Comparison of ENCODE assay signal across 8 mouse cellular contexts in the genomic region with DNA sequence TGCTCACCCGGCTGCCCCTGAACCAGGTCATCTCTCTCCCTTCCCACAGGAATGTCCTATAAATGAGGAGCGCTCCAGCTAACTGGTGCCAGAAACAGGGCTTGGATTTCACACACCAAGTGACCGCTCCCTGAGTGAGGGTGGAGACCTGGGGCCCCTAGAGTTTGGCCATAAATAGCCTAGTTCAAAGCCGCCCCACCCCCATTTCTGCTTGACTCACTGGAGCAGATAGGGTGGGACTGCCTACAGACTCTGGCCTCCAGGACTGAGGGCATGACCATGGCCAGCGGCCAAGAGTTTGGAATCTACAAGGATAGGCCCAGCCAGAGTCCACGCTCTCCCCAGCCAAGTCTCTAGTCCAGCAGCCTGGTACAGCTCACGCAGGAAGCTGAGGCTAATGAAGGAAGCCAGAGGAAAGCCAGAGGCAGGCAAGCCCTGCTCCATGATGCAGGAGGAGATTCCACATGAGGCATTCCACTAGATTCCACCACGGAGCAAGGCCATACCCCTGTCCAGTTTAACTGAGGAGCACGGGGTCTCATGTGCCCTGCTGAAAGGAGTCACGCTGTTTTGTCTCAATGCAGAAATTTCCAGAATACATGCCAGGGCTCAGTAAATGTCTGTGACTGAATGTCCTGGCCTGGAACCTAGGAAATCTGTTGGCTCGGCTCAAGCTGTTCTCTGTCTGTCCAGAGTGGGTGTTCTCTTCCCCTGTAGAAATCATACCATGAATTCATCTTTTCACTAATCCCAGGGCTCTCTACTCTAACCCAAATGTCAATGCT. TPM values are rescaled to one million over a fixed set of nuclear protein-coding genes. Genes with fewer than 3 reads are reported as not detected.
DNase-seq lines count a peak whose midpoint lies in the region; ATAC-seq and TF ChIP-seq lines count a peak whose summit lies in the region.

No protein-coding gene starts in this region.

- no peak overlapping the region for H3K4me3 ChIP-seq in layer of hippocampus, adult 2 months
- H3K4me3 ChIP-seq in heart, embryonic 14.5 days (ENCODE audit: control insufficient read depth in 1 of 2, insufficient read depth in 1 of 2, low read depth in 1 of 2, low read length in 2 of 2) = no peak overlapping the region

- H3K4me1 ChIP-seq in heart, embryonic 14.5 days (ENCODE audit: control insufficient read depth in 2 of 2, insufficient read depth in 2 of 2, low read length in 2 of 2) = peaks cover 20 to 27% of the 10 kb centered on the region in 2 experiments

- peaks cover 13% of the 10 kb centered on the region for H3K36me3 ChIP-seq in heart, embryonic 14.5 days (ENCODE audit: control insufficient read depth, insufficient read depth, low read length)

- peak; percentile 95 for ATAC-seq in heart, embryonic 14.5 days (ENCODE audit: insufficient number of reproducible peaks, insufficient read depth, low FRiP score, low read depth)

- peak overlapping the region; percentile 52 for H3K9ac ChIP-seq in heart, embryonic 14.5 days (ENCODE audit: low read length)

- WGBS in heart, embryonic 14.5 days = 14% methylated on average over 11 of the region's 11 CpGs
- 33% methylated on average over 11 of the region's 11 CpGs for WGBS in large intestine, adult 2 months

- peak overlapping the region; percentile 54 for H3K4me2 ChIP-seq in heart, embryonic 14.5 days (ENCODE audit: low read length)

- H3K27ac ChIP-seq in layer of hippocampus, adult 2 months = peak overlapping the region; percentile 83
- H3K27ac ChIP-seq in heart, embryonic 14.5 days (replicated peaks in 1 of 2; ENCODE audit: control insufficient read depth in 1 of 2, insufficient read depth in 1 of 2, low read depth in 2 of 2, low read length in 2 of 2) = peak overlapping the region; percentile 98 to 99

- H3K27me3 ChIP-seq in heart, embryonic 14.5 days (ENCODE audit: control insufficient read depth, insufficient read depth, low read length) = no peaks in the 10 kb centered on the region

- no peak for TF ChIP-seq CTCF in layer of hippocampus, adult 2 months (conservative IDR thresholded peaks at IDR 0.05)

- peak in 1 of 2 experiments; percentile 54 for DNase-seq in layer of hippocampus, adult 2 months (ENCODE audit: low spot score in 2 of 2)
- no peak for DNase-seq in layer of hippocampus, adult 9-10 months (ENCODE audit: low spot score)
- peak; percentile 53 to 72 for DNase-seq in cerebellum, postnatal 25 days
- DNase-seq in large intestine, adult 2 months (ENCODE audit: low read depth, low spot score) = peak; percentile 86
- peak; percentile 70 for DNase-seq in ovary, postnatal 14 days (ENCODE audit: low spot score)
- no peak for DNase-seq in frontal cortex, postnatal 14 days (ENCODE audit: low spot score in 2 of 2)
- no peak for DNase-seq in spleen, postnatal 4 days (ENCODE audit: low spot score in 2 of 2)

- no peaks in the 10 kb centered on the region for H3K9me3 ChIP-seq in heart, embryonic 14.5 days (ENCODE audit: control insufficient read depth, low read length)

RNA-seq across cellular contexts. Expression of a gene that starts 17.5 kb away (rescaled TPM):
- total RNA-seq in layer of hippocampus, adult 2 months (2021) = 10 to 100 TPM; 46.2 to 46.9 TPM
- polyA plus RNA-seq in heart, embryonic 14.5 days (2014; fragmentation: Nextera tagmentation; extraction: Ambion mirVana) = 23.7 and 26.9 TPM in 2 replicates
- polyA plus RNA-seq in large intestine, adult 2 months (2012; rRNA removed) = 9.9 and 13.8 TPM in 2 replicates

RNA-seq across cellular contexts. Expression of a gene that starts 17.6 kb away (rescaled TPM):
- total RNA-seq in layer of hippocampus, adult 2 months (2021) = 10 to 100 TPM; 15.3 to 18.3 TPM
- polyA plus RNA-seq in heart, embryonic 14.5 days (2014; fragmentation: Nextera tagmentation; extraction: Ambion mirVana) = 10.1 and 14.4 TPM in 2 replicates
- polyA plus RNA-seq in large intestine, adult 2 months (2012; rRNA removed) = 10.7 and 12.1 TPM in 2 replicates

RNA-seq across cellular contexts. Expression of a gene that starts 45.9 kb away (rescaled TPM):
- total RNA-seq in layer of hippocampus, adult 2 months (2021) = 10 to 100 TPM; 55.1 to 55.8 TPM
- polyA plus RNA-seq in heart, embryonic 14.5 days (2014; fragmentation: Nextera tagmentation; extraction: Ambion mirVana) = 30.8 and 35.1 TPM in 2 replicates
- polyA plus RNA-seq in large intestine, adult 2 months (2012; rRNA removed) = 5.9 and 11.6 TPM in 2 replicates

Comparison
In these comparisons a context has a peak if more than half of its experiments do, and no peak if none do; other contexts are left out.
1. DNase-seq: peak in cerebellum, postnatal 25 days (2 of 2), large intestine, adult 2 months (single experiment) and ovary, postnatal 14 days (single experiment); none in layer of hippocampus, adult 9-10 months (single experiment), frontal cortex, postnatal 14 days (0 of 2) and spleen, postnatal 4 days (0 of 2).